Mouse (Mus musculus): ENCODE results near the gene Rmi1. TPM values are rescaled to one million over a fixed set of nuclear protein-coding genes. Genes with fewer than 3 reads are reported as not detected.
"Not testable (repeated sequence)": the region's sequence is repeated elsewhere in the genome, so short reads cannot be mapped to it uniquely, and the experiment has no call there.

Rmi1 gene
- polyA plus RNA-seq, 1 experiment from 2014 or later, result 19.3 TPM

- Histone ChIP-seq H3K27me3 (ENCODE audit: insufficient read depth, low read length) (no peaks in the 10 kb centered on the region), H3K4me2 (ENCODE audit: low read length) (peak overlapping the region; percentile 46), H3K36me3 (ENCODE audit: insufficient read depth, low read length) (no peaks in the 10 kb centered on the region), H3K4me1 (replicated peaks; ENCODE audit: insufficient read depth, low read length) (no peaks in the 10 kb centered on the region), H3K27ac (no peak overlapping the region), H3K9ac (ENCODE audit: low read depth, low read length) (no peak overlapping the region), H3K9me3 (replicated peaks; ENCODE audit: low read length) (no peaks in the 10 kb centered on the region), H3K4me3 (replicated peaks; ENCODE audit: low read depth, low read length) (peak overlapping the region; percentile 19)
- ATAC-seq (replicated peaks; ENCODE audit: low FRiP score, low read depth) (no peak; the same call in 1 of the 2 replicates), DNase-seq (ENCODE audit: low spot score) (peak; percentile 44)
- TF ChIP-seq CTCF (IDR thresholded peaks at IDR 0.05; ENCODE audit: low read depth), result no peak
- WGBS, result 13% methylated on average over 32 of the region's 32 CpGs
Observed at GRCm38 (mm10) chr13:58452651-58453413, 50.8 kb downstream of the Rmi1 start.

DNA sequence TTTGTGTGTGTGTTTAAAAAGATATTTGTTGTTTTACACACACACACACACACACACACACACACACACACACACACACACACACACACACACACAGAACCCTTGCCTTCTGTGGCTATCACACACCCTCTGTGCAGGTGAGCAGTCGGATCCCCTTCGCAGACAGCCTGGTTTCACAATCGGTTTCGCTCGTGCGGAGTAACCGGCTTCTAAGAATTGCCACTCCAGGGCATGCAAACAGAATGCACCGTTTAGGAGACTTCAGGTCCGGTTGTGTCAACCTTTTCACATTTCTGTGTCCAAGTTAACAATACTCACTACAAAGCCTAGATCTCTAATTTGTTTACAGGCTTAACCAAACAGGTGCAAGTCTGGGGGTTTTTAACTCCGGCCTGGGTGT, 51.5 kb downstream of the Rmi1 start:
- 29% methylated on average over 10 of the region's 10 CpGs for WGBS

GRCm38 (mm10) chr13:58456547-58456946, 54.5 kb downstream of the Rmi1 start:
- no peak for TF ChIP-seq CTCF (IDR thresholded peaks at IDR 0.05; ENCODE audit: low read depth)
- 49% methylated on average over 10 of the region's 10 CpGs for WGBS
- H3K9me3 ChIP-seq (replicated peaks; ENCODE audit: low read length), result no peaks in the 10 kb centered on the region
- H3K4me2 ChIP-seq (ENCODE audit: low read length), result no peak overlapping the region
- H3K4me3 ChIP-seq (replicated peaks; ENCODE audit: low read depth, low read length), result no peak overlapping the region
- no peak overlapping the region for H3K27ac ChIP-seq
- H3K4me1 ChIP-seq (replicated peaks; ENCODE audit: insufficient read depth, low read length), result no peaks in the 10 kb centered on the region
- no peaks in the 10 kb centered on the region for H3K27me3 ChIP-seq (ENCODE audit: insufficient read depth, low read length)
- ATAC-seq (replicated peaks; ENCODE audit: low FRiP score, low read depth) (no peak), DNase-seq (ENCODE audit: low spot score) (no peak)
- no peak overlapping the region for H3K9ac ChIP-seq (ENCODE audit: low read depth, low read length)
- no peaks in the 10 kb centered on the region for H3K36me3 ChIP-seq (ENCODE audit: insufficient read depth, low read length)

More for the DNA sequence above, 51.5 kb downstream of the Rmi1 start:
- H3K4me1 ChIP-seq (replicated peaks; ENCODE audit: insufficient read depth, low read length), result no peaks in the 10 kb centered on the region
- no peak for ATAC-seq (replicated peaks; ENCODE audit: low FRiP score, low read depth)
- no peaks in the 10 kb centered on the region for H3K27me3 ChIP-seq (ENCODE audit: insufficient read depth, low read length)
- H3K4me2 ChIP-seq (ENCODE audit: low read length), result peak overlapping the region; percentile 46
- no peak for DNase-seq (ENCODE audit: low spot score)
- H3K4me3 ChIP-seq (replicated peaks; ENCODE audit: low read depth, low read length), result peak overlapping the region; percentile 19; the same call in 1 of the 2 replicates
- H3K9me3 ChIP-seq (replicated peaks; ENCODE audit: low read length), result no peaks in the 10 kb centered on the region
- TF ChIP-seq CTCF (IDR thresholded peaks at IDR 0.05; ENCODE audit: low read depth), result no peak
- H3K36me3 ChIP-seq (ENCODE audit: insufficient read depth, low read length), result no peaks in the 10 kb centered on the region
- H3K9ac ChIP-seq (ENCODE audit: low read depth, low read length), result no peak overlapping the region
- no peak overlapping the region for H3K27ac ChIP-seq

GRCm38 (mm10) chr13:58458811-58459210, 56.8 kb downstream of the Rmi1 start:
- not testable (repeated sequence) for H3K4me1 ChIP-seq (replicated peaks; ENCODE audit: insufficient read depth, low read length); H3K36me3 ChIP-seq (ENCODE audit: insufficient read depth, low read length); DNase-seq (ENCODE audit: low spot score); H3K27me3 ChIP-seq (ENCODE audit: insufficient read depth, low read length); H3K9ac ChIP-seq (ENCODE audit: low read depth, low read length); ATAC-seq (replicated peaks; ENCODE audit: low FRiP score, low read depth); H3K9me3 ChIP-seq (replicated peaks; ENCODE audit: low read length); H3K27ac ChIP-seq; H3K4me3 ChIP-seq (replicated peaks; ENCODE audit: low read depth, low read length); H3K4me2 ChIP-seq (ENCODE audit: low read length)
- WGBS, result 88% methylated on average over 5 of the region's 6 CpGs

MicroRNAs within 50 kb of the gene (microRNA counts, 519-probe panel; counts per million panel counts)
- 330 counts per million, percentile 68 among the panel's probes with 10 or more counts for microRNA mmu-miR-7a

Small RNA genes within 50 kb of the gene (microRNA-seq; reads per million reads assigned to microRNA genes)
- 44.7 reads per million, percentile 43 among the genes with 10 or more reads in this experiment for gene Mir7-1

Other genes starting within 250 kb of the Rmi1 start
- 48.5 and 48.7 TPM in 2 replicates for gene Idnk, start 244.6 kb upstream of the Rmi1 start, polyA plus RNA-seq (2015; fragmentation: Nextera tagmentation; extraction: Ambion mirVana)
- gene Ubqln1, start 186.6 kb upstream of the Rmi1 start, polyA plus RNA-seq (2015; fragmentation: Nextera tagmentation; extraction: Ambion mirVana), result 80.6 and 82.1 TPM in 2 replicates
- gene Gkap1, start 126.5 kb upstream of the Rmi1 start, polyA plus RNA-seq (2015; fragmentation: Nextera tagmentation; extraction: Ambion mirVana), result 43.7 and 54.2 TPM in 2 replicates
- gene Kif27, start 43.1 kb upstream of the Rmi1 start, polyA plus RNA-seq (2015; fragmentation: Nextera tagmentation; extraction: Ambion mirVana), result 0.52 and 0.55 TPM in 2 replicates
- 33.0 and 33.7 TPM in 2 replicates for gene 2210016F16Rik, start 17.0 kb upstream of the Rmi1 start, polyA plus RNA-seq (2015; fragmentation: Nextera tagmentation; extraction: Ambion mirVana)
- gene Hnrnpk, start 1.1 kb downstream of the Rmi1 start, polyA plus RNA-seq (2015; fragmentation: Nextera tagmentation; extraction: Ambion mirVana), result 1,049 and 1,178 TPM in 2 replicates
- not detected in 2 replicates for gene Slc28a3, start 208.6 kb downstream of the Rmi1 start, polyA plus RNA-seq (2015; fragmentation: Nextera tagmentation; extraction: Ambion mirVana)

All from kidney, postnatal 0 days (tissue).